Mouse (Mus musculus) embryonic facial prominence, embryonic 11.5 days (tissue): Measurements from ENCODE around the gene Jakmip3. TPM values are rescaled to one million over a fixed set of nuclear protein-coding genes. Genes with fewer than 3 reads are reported as not detected.
A peak's percentile ranks its signal among the peaks of the same experiment; 100 is the strongest.

Experiments
- ATAC-seq: fragments of 200-750 bp; cut with Nextera tagmentation; replicated peaks from 2 replicates; pipeline ENCODE4 v1.8.0; 2017; ENCODE audit warnings: low read depth; ENCODE audit not compliant: insufficient number of reproducible peaks, low FRiP score, low TSS enrichment
- DNase-seq: peaks from one replicate; pipeline ENCODE4 v3.0.0-alpha.2; 2015; ENCODE audit warnings: low spot score
- H3K27ac ChIP-seq: fragments of 300-500 bp; sonication (generic); replicated peaks from 2 replicates; pipeline ENCODE4 v1.5.1; 2014; ENCODE audit warnings: mild to moderate bottlenecking, low read depth, low read length, control low read depth
- H3K27me3 ChIP-seq: fragments of 300-500 bp; sonication (generic); 2 replicates; pipeline ENCODE4 v1.6.1; 2014; ENCODE audit warnings: mild to moderate bottlenecking, low read length, moderate library complexity, mixed read lengths; ENCODE audit not compliant: control insufficient read depth, insufficient read depth
- H3K36me3 ChIP-seq: fragments of 300-500 bp; sonication (generic); replicated peaks from 2 replicates; pipeline ENCODE4 v1.6.1; 2014; ENCODE audit warnings: low read depth, mild to moderate bottlenecking, low read length, moderate library complexity, mixed read lengths; ENCODE audit not compliant: control insufficient read depth, insufficient read depth
- H3K4me1 ChIP-seq: fragments of 300-500 bp; sonication (generic); 2 replicates; pipeline ENCODE4 v1.6.1; 2014; ENCODE audit warnings: low read length, mixed read lengths; ENCODE audit not compliant: control insufficient read depth, insufficient read depth
- H3K4me2 ChIP-seq: fragments of 300-500 bp; sonication (generic); 2 replicates; pipeline ENCODE4 v1.6.1; 2014; ENCODE audit warnings: low read depth, mild to moderate bottlenecking, control low read depth, low read length, moderate library complexity
- H3K4me3 ChIP-seq: fragments of 300-500 bp; sonication (generic); 2 replicates; pipeline ENCODE4 v1.5.1; 2014; ENCODE audit warnings: low read depth, low read length, control low read depth
- H3K9ac ChIP-seq: fragments of 300-500 bp; sonication (generic); replicated peaks from 2 replicates; pipeline ENCODE4 v1.6.1; 2014; ENCODE audit warnings: mild to moderate bottlenecking, control low read depth, low read length
- H3K9me3 ChIP-seq: fragments of 300-500 bp; sonication (generic); replicated peaks from 2 replicates; pipeline ENCODE4 v1.6.1; 2016; ENCODE audit warnings: mild to moderate bottlenecking, low read length, inconsistent platforms, mixed read lengths; ENCODE audit not compliant: control insufficient read depth
- WGBS: fragments of 180-500 bp; shearing (Covaris S2); extraction: QIAGEN DNeasy Blood & Tissue Kit; methylation state at CpG from one replicate; pipeline ENCODE4 v1.1.7; 2014; 5-methylcytosine and 5-hydroxymethylcytosine counted together
- polyA plus RNA-seq: library from polyadenylated mRNA; unstranded; fragments of >200 nt; fragmentation: Nextera tagmentation; extraction: Ambion mirVana; gene quantifications from 2 replicates; pipeline ENCODE4 v1.2.1, GENCODE M21; 2014

The Jakmip3 gene
- polyA plus RNA-seq, 1 experiment from 2014 or later = 0.80 TPM

DNA sequence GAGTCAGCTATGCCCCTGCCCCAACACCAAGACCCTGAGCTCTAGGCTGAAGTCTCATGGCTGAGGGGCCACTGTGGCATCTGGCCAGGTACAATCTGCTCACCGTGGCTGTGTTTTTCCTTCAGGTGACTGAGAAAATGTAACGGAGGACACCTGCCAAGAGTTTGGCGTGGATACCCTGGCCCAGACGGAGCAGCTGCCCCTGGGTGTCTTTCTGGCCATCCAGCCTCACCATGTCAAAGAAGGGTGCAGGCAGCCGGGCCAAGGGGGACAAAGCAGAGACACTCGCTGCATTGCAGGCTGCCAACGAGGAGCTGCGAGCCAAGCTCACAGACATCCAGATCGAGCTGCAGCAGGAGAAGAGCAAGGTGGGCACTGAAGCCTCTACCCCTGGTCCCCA, 48.6 kb downstream of the Jakmip3 start:
- Histone ChIP-seq H3K27me3 (no peaks in the 10 kb centered on the region), H3K4me3 (no peak overlapping the region), H3K9ac (no peak overlapping the region), H3K4me1 (no peaks in the 10 kb centered on the region), H3K36me3 (no peaks in the 10 kb centered on the region), H3K4me2 (no peak overlapping the region), H3K27ac (no peak overlapping the region), H3K9me3 (no peaks in the 10 kb centered on the region)
- DNase-seq = no peak
- 85% methylated on average over 9 of the region's 9 CpGs for WGBS
- ATAC-seq = no peak

DNA sequence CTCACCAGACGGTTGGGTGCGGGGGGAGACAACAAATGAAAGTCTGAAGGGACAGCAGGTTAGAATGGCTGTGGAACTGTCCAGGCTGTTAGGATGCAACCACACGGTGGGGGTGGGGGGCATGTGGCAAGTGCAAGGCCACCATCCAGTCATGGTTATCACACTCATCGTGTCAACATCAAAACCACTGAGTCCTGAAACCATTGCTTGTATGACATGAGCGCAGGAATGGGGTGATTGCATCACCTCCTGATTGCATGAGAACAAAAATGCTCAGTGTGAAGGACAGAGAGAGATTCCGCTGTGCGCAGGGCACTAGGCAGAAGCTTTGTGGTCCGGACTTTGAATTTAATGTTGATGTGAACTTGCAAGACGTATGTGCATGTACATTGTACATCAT, 62.2 kb downstream of the Jakmip3 start:
- H3K27ac ChIP-seq = no peak overlapping the region
- H3K4me1 ChIP-seq = no peaks in the 10 kb centered on the region
- H3K4me3 ChIP-seq = no peak overlapping the region
- no peak overlapping the region for H3K4me2 ChIP-seq
- H3K9me3 ChIP-seq = no peaks in the 10 kb centered on the region
- no peak for ATAC-seq
- H3K27me3 ChIP-seq = no peaks in the 10 kb centered on the region
- no peak for DNase-seq
- no peak overlapping the region for H3K9ac ChIP-seq
- no peaks in the 10 kb centered on the region for H3K36me3 ChIP-seq
- WGBS = 91% methylated on average over 9 of the region's 9 CpGs

DNA sequence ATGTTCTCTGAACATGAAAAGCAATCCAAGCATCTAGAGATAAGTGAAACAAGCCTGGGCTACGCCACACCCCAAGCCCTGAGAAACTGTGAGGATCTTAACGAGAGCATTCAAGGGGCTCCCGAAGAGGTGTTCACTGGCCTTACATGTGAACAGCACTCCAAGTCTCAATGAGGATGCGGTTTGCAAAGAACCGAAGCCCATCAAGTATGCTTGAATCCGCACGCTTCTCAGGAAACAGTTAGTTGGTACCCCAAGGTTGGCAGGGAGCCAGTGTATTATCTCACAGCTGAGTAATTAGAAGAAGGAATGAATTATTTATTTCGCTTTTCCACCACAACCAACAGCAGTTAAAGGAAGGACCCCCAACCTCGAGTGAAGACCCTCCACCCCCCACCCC, 62.7 kb downstream of the Jakmip3 start:
- ATAC-seq (no peak), DNase-seq (no peak)
- Histone ChIP-seq H3K4me3 (no peak overlapping the region), H3K36me3 (no peaks in the 10 kb centered on the region), H3K4me1 (no peaks in the 10 kb centered on the region), H3K27ac (no peak overlapping the region), H3K9me3 (no peaks in the 10 kb centered on the region), H3K9ac (no peak overlapping the region), H3K27me3 (no peaks in the 10 kb centered on the region), H3K4me2 (no peak overlapping the region)
- WGBS = 84% methylated on average over 9 of the region's 9 CpGs

DNA sequence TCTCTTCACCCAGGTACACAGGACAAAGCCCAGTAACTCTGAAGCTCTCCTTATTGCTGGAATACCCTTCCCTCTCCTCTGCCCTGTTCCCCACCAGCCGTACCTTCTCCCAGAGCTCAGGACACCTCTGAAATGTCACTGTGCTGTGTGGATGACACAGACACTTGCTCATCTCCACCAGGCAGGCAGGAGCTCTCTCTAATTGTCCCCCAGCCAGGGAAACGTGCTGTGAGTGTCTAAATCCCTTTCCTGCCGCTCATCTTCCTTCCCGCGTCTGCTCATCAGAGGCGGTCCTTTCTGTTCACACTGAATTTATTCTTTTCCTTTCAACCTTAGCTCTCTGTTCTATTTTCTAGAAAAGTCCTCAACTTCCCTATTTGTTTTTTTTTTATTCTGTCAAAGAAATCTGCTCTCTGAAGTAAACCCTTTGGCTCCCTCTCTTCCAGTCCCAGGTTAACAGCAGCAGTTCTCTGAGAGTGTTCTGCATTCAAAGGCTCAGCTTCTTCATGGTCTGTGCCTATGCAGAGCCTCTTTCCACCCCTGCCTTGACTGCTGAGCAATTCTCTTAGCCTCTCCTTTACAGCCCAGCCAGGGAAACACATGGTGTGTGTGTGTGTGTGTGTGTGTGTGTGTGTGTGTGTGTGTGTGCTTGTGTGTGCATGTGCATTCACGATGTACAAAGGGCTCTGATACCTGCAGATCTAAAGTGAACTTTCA, 69.4 kb downstream of the Jakmip3 start:
- Histone ChIP-seq H3K4me2 (no peak overlapping the region), H3K27me3 (no peaks in the 10 kb centered on the region), H3K4me3 (no peak overlapping the region), H3K9me3 (no peaks in the 10 kb centered on the region), H3K27ac (no peak overlapping the region), H3K9ac (no peak overlapping the region), H3K36me3 (no peaks in the 10 kb centered on the region), H3K4me1 (no peaks in the 10 kb centered on the region)
- ATAC-seq (no peak), DNase-seq (no peak)
- WGBS = 72% methylated on average over 7 of the region's 7 CpGs

DNA sequence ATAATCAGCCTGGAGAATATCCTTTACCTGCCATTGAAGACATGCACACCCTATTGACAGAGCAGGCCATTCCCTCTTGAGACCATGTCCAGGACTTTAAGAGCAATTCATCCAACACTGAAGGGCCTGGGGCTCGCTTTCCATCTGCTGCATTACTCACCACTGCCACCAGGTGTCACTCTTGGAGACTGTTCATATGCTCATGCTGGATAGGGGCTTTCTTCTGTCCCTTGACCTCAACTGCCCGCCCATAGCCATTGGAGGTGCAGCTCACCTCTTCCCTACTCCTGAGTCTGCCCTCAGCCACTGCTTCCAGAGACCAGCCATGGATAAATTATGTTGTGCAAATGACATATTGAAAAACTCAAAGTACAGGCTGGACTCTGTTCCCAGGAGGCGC, 70.5 kb downstream of the Jakmip3 start:
- Histone ChIP-seq H3K9ac (no peak overlapping the region), H3K4me3 (no peak overlapping the region), H3K4me2 (no peak overlapping the region), H3K9me3 (no peaks in the 10 kb centered on the region), H3K27ac (no peak overlapping the region), H3K4me1 (no peaks in the 10 kb centered on the region), H3K27me3 (no peaks in the 10 kb centered on the region), H3K36me3 (no peaks in the 10 kb centered on the region)
- 35% methylated on average over 3 of the region's 3 CpGs for WGBS
- DNase-seq (peak; percentile 71), ATAC-seq (no peak)

DNA sequence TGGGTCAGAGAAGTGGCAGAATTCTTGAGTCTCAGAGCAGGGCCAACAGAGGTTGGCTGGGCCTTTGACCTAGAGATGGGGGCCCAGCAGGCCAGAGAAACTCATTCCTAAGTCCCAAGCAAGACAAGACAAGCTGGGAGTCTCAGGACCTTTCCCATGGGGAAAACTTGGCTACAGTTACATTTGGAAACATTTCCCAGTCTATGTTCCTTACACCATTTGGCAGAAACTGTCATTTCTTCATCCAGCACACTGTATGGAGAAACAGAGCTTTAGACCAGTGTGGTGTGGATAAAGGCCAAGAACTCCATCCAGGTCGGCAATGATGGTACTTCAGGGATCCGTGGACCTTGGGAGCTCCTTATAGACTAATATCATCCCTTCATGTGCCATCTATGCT, 71.1 kb downstream of the Jakmip3 start:
- no peaks in the 10 kb centered on the region for H3K4me1 ChIP-seq
- no peaks in the 10 kb centered on the region for H3K27me3 ChIP-seq
- H3K4me2 ChIP-seq = no peak overlapping the region
- no peak overlapping the region for H3K4me3 ChIP-seq
- H3K27ac ChIP-seq = no peak overlapping the region
- no peaks in the 10 kb centered on the region for H3K36me3 ChIP-seq
- 87% methylated on average over 2 of the region's 2 CpGs for WGBS
- H3K9ac ChIP-seq = no peak overlapping the region
- no peak for ATAC-seq
- H3K9me3 ChIP-seq = no peaks in the 10 kb centered on the region
- DNase-seq = no peak

DNA sequence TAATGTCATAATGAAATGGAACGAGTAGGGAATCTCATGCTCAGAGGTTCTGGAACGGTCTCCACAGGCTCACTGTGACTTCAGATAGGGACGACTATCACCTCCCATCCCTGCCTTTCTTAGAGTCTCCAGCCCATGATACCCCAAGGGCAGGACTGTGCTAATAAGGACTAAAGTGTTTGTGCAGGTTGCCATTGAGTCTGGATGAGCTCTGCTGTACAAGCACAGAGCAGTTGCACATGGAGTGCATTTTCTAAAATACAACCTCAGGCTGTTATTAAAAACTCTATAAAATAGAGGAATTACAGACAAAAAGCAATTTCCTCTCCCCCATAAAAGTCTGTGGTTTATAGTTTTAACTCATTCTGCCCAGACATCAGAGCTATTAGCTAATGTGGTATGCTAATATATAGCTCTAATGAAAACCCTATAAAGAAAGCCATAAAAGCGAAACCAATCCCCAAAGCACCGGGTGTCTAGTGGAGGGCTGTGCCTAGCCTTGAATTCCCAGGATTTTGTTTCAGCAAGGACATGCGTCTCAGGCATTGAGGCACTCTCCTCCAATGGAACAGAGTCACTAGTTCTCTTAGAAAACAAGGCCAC, 72.3 kb downstream of the Jakmip3 start:
- H3K9me3 ChIP-seq = no peaks in the 10 kb centered on the region
- no peaks in the 10 kb centered on the region for H3K27me3 ChIP-seq
- no peak overlapping the region for H3K9ac ChIP-seq
- H3K27ac ChIP-seq = no peak overlapping the region
- no peak overlapping the region for H3K4me3 ChIP-seq
- H3K4me1 ChIP-seq = no peaks in the 10 kb centered on the region
- DNase-seq (no peak), ATAC-seq (no peak)
- H3K4me2 ChIP-seq = no peak overlapping the region
- 79% methylated on average over 6 of the region's 6 CpGs for WGBS
- H3K36me3 ChIP-seq = no peaks in the 10 kb centered on the region

DNA sequence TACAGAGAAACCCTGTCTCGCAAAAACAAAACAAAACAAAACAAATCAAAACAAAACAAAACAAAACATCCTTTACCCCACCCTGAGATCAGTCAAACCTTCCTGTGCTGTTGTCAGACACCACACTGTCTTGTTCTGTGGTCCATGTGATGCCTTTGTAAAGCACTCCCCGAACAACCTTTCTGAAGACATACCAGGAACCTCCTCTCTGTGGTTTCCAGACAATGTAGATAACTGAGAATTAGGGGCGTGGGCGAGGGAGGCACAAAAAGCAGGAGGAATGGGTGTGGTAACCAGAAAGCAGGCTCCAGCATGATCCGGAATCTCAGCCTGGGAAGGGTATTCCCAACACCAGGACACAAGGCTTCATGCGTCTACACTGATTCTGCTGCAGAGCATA, 74.6 kb downstream of the Jakmip3 start:
- no peaks in the 10 kb centered on the region for H3K9me3 ChIP-seq
- no peaks in the 10 kb centered on the region for H3K36me3 ChIP-seq
- no peaks in the 10 kb centered on the region for H3K4me1 ChIP-seq
- ATAC-seq (no peak), DNase-seq (no peak)
- WGBS = 81% methylated on average over 6 of the region's 6 CpGs
- no peak overlapping the region for H3K9ac ChIP-seq
- no peak overlapping the region for H3K4me3 ChIP-seq
- H3K4me2 ChIP-seq = no peak overlapping the region
- H3K27me3 ChIP-seq = no peaks in the 10 kb centered on the region
- H3K27ac ChIP-seq = no peak overlapping the region
